Mouse (Mus musculus) testis, postnatal 14 days (tissue): Measurements from ENCODE around the gene Ppil4.

Experiments used
- DNase-seq: peaks from one replicate; pipeline ENCODE4 v3.0.0; 2021; ENCODE audit warnings: low spot score

Ppil4 gene

DNA sequence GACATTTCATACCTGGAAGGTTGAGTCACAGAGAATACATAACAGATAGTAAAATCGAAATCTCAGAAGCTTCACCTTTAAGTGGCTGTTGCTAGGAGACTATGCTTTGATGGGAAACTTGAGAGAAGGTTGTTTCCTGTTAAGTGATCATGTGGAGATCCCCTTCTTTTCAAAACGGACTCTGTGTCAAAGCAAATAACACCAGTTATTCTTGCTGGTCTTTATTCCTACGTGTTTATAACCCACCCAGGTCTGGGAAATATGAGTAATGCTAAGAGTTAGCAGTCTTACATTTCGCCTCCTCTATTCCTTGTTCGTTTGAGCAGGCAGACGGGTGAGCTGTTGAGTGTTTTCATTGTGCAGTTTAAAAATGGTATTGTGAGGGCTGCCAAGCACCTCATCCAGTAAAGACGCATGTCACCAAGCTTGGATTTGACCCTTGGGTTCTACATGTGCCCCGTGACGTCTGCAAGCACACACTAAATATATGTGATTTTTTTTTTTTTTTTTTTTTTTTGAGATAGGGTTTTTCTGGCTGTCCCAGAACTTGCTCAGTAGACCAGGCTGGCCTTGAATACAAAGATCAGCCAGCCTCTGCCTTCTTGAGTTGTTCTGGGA is 32.1 kb downstream of the Ppil4 start:
- no peak for DNase-seq

- no peak for DNase-seq
These were observed 32.6 kb downstream of the Ppil4 start for GRCm38 (mm10) chr10:7825281-7825665.

- no peak for DNase-seq
These were observed 33.4 kb downstream of the Ppil4 start for GRCm38 (mm10) chr10:7826106-7826505.

- DNase-seq = no peak
These were observed 39.5 kb downstream of the Ppil4 start, which contains the start of gene Zc3h12d for GRCm38 (mm10) chr10:7832171-7832676. Gene Zc3h12d, plus strand, starts transcription at chr10:7832470.

DNA sequence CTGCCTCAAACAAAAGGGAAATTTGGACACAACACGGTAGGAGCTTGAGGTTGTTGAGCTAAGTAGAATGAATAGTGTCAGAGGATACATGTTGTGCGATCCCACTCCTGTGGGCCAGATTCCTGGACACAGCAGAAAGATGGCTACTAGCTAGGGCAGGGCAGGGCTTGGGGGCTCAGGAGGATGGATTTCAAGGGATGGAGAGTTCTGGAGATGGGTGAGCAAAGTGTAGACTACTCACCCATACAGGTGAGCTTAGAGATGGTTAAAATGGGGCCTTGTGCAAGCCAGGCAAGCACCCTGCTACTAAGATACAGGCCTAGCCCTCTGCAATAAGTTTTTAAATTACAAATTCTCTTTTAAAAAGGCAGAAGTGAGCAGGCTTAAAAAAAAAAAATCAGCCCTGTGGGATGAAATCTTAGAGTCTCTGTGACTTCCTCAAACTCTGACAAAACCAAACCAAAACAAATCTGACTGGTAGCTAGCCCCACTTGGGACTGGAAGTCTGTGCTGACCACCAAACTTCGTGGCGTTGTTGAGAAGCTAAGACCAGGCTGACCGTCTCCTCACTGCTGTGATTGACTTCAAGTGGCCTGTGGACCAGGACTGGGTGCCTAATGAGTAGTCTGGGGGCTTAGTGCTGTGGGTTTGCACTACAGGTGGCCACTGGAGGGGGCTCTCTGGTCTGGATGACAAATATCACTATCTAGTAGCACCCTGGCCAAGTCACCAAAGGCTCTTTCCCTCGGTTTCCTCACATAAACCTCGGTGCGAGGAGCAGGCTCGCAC is 40.9 kb downstream of the Ppil4 start:
- no peak for DNase-seq

GRCm38 (mm10) chr10:7834671-7835225 is 42.1 kb downstream of the Ppil4 start:
- DNase-seq = no peak

DNA sequence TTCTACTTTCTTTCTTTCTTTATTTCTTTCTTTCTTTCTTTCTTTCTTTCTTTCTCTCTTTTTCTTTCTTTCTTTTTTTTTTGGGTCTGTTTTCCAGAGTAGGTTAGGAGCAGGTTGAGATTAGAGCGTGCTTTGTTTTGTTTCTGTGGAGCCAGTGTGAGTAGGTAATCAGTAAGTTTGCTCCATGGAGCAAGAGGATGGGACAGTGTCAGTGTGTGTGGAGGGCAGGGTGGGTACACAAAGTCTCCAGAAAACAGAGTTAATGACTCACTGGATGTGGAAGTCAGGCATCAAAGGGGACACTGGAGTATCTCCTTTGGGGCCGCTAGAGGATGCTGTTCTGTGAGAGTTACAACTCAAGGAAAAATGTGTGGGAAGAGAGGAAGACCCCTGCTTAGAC is 44.2 kb downstream of the Ppil4 start:
- DNase-seq = no peak

GRCm38 (mm10) chr10:7837446-7837845 is 44.8 kb downstream of the Ppil4 start:
- no peak for DNase-seq

DNA sequence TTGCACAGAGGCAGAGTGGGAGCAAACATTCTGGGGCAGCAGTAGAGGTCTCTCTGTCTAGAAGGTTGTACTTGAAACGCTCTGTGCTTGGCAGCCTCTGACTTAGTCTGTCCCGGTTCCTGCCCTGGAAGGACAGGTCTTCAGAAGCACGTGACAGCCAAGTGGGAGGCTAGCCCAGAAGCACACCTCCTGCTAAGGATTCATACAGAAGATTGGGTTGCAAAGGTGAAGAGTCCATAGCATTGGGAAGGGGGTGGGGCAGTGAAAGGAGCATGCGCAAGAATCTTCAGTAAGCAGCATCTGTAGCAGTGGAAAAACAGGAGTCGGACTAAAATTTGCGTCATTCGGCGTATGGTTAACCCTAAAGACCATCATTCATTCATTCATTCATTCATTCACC is 45.3 kb downstream of the Ppil4 start:
- DNase-seq = no peak

DNA sequence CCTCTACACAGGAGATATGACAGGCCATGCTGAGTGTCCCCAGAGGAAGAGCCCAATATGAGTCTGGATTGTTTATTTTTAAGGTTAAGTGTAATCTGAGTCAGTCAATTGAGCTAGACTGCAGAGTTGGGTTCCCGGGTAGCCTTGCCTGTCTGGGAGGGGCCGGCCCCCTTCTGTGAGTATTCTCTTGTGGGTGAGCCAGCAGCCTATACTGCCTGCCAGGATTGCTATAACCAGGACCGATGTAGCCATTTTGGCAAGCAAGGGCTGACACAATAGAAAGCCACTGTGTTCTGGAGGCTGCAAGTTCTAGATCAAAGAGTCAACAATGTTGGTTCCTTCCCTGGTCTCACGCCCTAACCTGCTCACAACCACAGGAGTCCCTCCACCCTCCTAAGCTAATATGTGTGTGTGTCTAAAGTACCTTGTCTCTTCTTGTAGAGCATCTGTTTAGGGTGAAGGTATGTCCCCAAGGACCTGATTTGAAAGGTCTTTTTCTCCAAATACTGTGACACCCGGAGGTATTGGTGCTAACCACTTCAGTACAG is 46.3 kb downstream of the Ppil4 start:
- DNase-seq = no peak

- DNase-seq = no peak
These were observed 47.1 kb downstream of the Ppil4 start for GRCm38 (mm10) chr10:7839551-7840352.

GRCm38 (mm10) chr10:7840353-7840733 is 47.7 kb downstream of the Ppil4 start:
- no peak for DNase-seq

GRCm38 (mm10) chr10:7840785-7841184 is 48.1 kb downstream of the Ppil4 start:
- no peak for DNase-seq

DNA sequence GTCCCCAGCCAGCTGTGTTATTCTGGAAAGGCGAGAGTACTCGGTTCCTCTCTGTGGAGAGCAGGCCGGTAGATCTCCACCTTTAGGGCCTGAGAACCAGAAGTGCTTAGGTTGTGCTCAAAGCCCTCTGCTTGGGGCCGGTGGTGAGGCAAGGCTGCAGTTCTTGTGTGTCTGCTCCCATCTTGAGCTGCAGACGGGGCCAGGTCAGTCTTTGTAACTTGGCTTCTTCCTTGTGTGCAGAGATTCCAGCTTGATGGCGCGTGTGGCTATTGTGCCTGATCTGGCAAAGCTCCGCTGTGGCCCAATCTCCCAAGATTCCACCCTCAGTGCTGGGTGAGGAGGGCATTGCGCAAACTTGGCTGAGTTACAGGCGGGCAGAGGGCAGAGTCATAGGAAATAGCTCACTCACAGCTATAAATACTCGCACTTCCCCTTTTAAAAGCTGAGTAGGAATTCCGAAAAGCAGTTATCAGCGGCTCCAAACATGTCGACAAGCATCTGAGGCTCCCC is 48.9 kb downstream of the Ppil4 start:
- DNase-seq = no peak

DNA sequence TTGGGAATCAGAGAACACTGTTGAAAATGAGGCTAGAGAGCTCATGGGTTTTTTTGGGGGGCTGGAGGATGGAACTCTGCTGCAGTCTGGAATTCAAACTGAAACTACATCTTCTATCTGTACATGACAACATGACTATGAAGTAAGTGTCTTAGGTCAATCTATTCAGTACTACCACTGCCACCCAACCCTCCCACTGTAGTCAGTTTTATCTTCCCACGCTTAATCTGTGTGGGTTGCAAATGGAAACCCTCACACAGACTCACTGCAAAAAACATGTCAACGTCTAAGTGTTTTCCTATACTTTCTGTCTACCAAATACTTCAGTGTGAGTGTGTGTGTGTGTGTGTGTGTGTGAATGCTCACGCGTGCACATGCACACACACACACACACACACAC is 50.5 kb downstream of the Ppil4 start:
- DNase-seq = no peak

- no peak for DNase-seq
These were observed 51.5 kb downstream of the Ppil4 start for GRCm38 (mm10) chr10:7844161-7844560.

- no peak for DNase-seq
These were observed 52.4 kb downstream of the Ppil4 start for GRCm38 (mm10) chr10:7845136-7845535.

DNA sequence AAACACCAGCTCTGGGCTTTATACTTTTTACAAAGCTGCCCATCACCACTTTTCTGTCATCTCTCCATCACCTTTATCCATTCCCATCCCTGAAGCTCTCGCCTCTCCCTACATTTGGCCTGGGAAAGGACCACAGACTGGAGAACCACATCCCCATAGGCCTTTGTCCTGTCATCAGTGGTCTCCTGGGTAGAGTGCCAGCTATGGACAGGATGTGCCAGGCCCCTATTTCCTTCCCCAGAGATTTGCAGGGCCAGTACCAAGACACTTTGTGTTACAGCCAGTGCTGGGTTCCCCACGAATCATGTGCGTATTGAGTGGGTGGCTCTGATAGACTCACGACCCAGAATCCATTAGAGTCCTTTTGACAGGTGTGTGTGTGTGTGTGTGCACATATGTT is 53.3 kb downstream of the Ppil4 start:
- no peak for DNase-seq

- DNase-seq = no peak
These were observed 54.5 kb downstream of the Ppil4 start for GRCm38 (mm10) chr10:7847166-7847605.

DNA sequence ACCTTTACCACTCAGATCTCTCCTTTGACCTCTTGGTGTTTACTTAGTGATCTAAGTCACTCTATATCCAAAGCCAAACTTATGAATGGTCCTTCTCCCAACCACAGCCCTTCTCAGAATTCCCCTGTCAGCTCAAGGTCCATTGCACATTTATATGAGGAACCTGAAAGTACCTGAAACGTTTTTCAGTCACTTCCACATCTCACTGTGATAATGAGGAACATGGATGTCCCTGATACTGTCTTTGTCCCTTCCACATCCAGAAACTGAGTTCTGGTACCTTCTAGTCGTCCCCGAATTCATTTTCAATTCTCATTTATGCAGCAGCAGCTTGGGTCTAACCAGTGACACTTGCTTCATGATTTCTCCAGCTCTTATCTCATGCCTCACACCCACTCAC is 59.2 kb downstream of the Ppil4 start:
- no peak for DNase-seq

GRCm38 (mm10) chr10:7860494-7860893 is 67.8 kb downstream of the Ppil4 start:
- DNase-seq = no peak
